Mouse (Mus musculus): ENCODE results near the gene Pbld2. TPM values are rescaled to one million over a fixed set of nuclear protein-coding genes. Genes with fewer than 3 reads are reported as not detected.

Gene Pbld2
- polyA plus RNA-seq, 2 experiments = 1.8 to 2.3 TPM

DNA sequence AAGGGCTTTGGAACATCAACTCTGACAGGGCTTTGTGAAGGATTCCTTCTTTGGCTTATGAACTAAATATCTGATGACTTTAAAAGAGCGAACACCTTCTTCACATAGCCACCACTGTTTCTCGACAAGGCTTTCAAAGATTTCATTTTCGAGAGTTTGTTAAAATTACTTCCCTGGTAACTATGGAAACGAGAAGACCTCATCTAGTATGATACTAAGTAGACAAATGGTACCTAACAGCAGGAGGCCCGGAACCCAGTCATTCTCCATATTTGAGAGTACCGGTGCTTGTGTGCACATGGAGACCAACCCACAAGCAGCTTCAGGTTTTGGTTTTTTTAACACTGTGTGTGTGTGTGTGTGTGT is 2.7 kb downstream of the Pbld2 start:
- H3K36me3 ChIP-seq (replicated peaks; ENCODE audit: control insufficient read depth, insufficient read depth, low read depth) = no peaks in the 10 kb centered on the region
- no peak overlapping the region for H3K9ac ChIP-seq (replicated peaks)
- peaks cover 8 to 10% of the 10 kb centered on the region in 2 experiments for H3K4me1 ChIP-seq (replicated peaks; ENCODE audit: control insufficient read depth in 2 of 2, insufficient read depth in 2 of 2, low read length in 1 of 2)
- ATAC-seq (ENCODE audit: insufficient read depth) = no peak
- H3K9me3 ChIP-seq (ENCODE audit: control insufficient read depth, low read length) = no peaks in the 10 kb centered on the region
- H3K4me2 ChIP-seq (ENCODE audit: low read depth) = no peak overlapping the region
- no peak overlapping the region for H3K27ac ChIP-seq
- H3K27me3 ChIP-seq (ENCODE audit: control insufficient read depth, insufficient read depth, low read length) = no peaks in the 10 kb centered on the region
- TF ChIP-seq CTCF (IDR thresholded peaks at IDR 0.05; ENCODE audit: low read depth) (no peak), EP300 (IDR thresholded peaks at IDR 0.05; ENCODE audit: low read depth) (no peak)
- DNase-seq (ENCODE audit: low read depth in 3 of 3, low spot score in 3 of 3) = no peak
- no peak overlapping the region for H3K4me3 ChIP-seq (ENCODE audit: insufficient read depth in 1 of 2, low read depth in 2 of 2, low read length in 2 of 2)
- WGBS (ENCODE audit: insufficient replicate concordance) = 76% methylated on average over 6 of the region's 6 CpGs

DNA sequence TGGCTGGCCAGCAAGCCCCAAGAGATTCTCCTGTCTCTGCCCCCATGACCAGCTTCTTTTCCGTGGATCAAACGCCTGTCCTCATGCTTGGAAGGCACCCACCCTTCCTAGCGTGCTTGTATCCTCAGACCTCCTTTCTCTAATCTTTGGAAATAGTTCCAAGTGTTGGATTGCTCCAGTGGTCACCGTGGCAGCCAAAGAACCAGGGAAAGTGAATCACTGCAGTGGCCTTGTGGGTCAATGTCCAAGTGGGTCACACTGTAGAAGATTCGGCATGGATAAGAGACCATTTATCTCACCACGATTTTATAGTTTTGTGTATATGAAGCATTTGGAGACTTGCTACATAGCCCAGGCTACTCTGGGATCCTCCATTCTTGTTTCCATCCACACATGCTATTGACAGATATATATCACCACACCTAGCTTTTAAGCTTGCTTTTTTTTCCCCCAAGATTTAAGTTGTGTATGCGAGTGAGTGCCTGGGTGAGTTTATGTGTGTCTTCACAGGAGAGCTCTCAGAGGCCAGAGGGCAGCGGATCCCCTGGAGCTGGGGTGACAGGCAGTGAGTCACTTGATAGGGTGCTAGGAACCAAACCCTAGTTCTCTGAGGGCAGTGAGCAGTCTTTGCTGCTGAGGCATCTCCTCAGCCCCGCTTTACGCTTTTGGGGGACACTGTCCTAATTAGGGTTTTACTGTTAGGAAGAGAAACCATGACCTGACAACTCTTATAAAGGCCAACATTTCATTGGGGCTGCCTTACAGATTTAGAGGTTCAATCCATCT is 3.5 kb downstream of the Pbld2 start:
- Histone ChIP-seq H3K27ac (no peak overlapping the region), H3K4me2 (ENCODE audit: low read depth) (no peak overlapping the region), H3K9me3 (ENCODE audit: control insufficient read depth, low read length) (no peaks in the 10 kb centered on the region), H3K4me3 (ENCODE audit: insufficient read depth in 1 of 2, low read depth in 2 of 2, low read length in 2 of 2) (no peak overlapping the region), H3K9ac (replicated peaks) (no peak overlapping the region), H3K27me3 (ENCODE audit: control insufficient read depth, insufficient read depth, low read length) (no peaks in the 10 kb centered on the region), H3K36me3 (replicated peaks; ENCODE audit: control insufficient read depth, insufficient read depth, low read depth) (no peaks in the 10 kb centered on the region), H3K4me1 (replicated peaks; ENCODE audit: control insufficient read depth in 2 of 2, insufficient read depth in 2 of 2, low read length in 1 of 2) (peaks cover 3 to 7% of the 10 kb centered on the region in 2 experiments; a peak in 2 of 4 replicates)
- DNase-seq (ENCODE audit: low read depth in 3 of 3, low spot score in 3 of 3) (no peak), ATAC-seq (ENCODE audit: insufficient read depth) (no peak)
- WGBS (ENCODE audit: insufficient replicate concordance) = 72% methylated on average over 10 of the region's 10 CpGs
- no peak for TF ChIP-seq CTCF (IDR thresholded peaks at IDR 0.05; ENCODE audit: low read depth)
- no peak for TF ChIP-seq EP300 (IDR thresholded peaks at IDR 0.05; ENCODE audit: low read depth)

DNA sequence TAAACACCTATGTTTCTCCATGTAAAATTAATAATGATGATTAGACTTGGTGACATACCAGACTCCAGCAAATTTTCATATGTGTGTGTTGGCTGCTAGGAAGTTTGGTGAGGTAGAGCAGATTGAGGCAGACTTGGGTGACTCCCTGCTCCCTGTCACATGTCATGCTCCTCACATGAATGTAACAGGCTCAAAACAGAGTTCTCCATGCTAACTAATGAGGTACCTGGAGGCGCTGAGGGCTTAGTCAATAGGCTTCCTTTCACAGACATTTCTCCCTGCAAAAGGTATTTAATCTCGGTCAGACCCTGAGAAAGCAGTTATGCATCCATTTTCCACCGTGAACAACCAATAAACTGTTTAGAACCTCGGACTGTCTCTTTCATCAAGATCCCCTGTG is 4.3 kb downstream of the Pbld2 start:
- WGBS (ENCODE audit: insufficient replicate concordance) = 73% methylated on average over 4 of the region's 4 CpGs
- Histone ChIP-seq H3K4me1 (replicated peaks; ENCODE audit: control insufficient read depth in 2 of 2, insufficient read depth in 2 of 2, low read length in 1 of 2) (peaks cover 3 to 7% of the 10 kb centered on the region in 2 experiments; a peak in 2 of 4 replicates), H3K27ac (no peak overlapping the region), H3K4me2 (ENCODE audit: low read depth) (no peak overlapping the region), H3K9ac (replicated peaks) (no peak overlapping the region), H3K36me3 (replicated peaks; ENCODE audit: control insufficient read depth, insufficient read depth, low read depth) (no peaks in the 10 kb centered on the region), H3K9me3 (ENCODE audit: control insufficient read depth, low read length) (no peaks in the 10 kb centered on the region), H3K4me3 (ENCODE audit: insufficient read depth in 1 of 2, low read depth in 2 of 2, low read length in 2 of 2) (no peak overlapping the region), H3K27me3 (ENCODE audit: control insufficient read depth, insufficient read depth, low read length) (no peaks in the 10 kb centered on the region)
- TF ChIP-seq CTCF (IDR thresholded peaks at IDR 0.05; ENCODE audit: low read depth) (no peak), EP300 (IDR thresholded peaks at IDR 0.05; ENCODE audit: low read depth) (no peak)
- DNase-seq (ENCODE audit: low read depth in 3 of 3, low spot score in 3 of 3) (no peak), ATAC-seq (ENCODE audit: insufficient read depth) (no peak)

DNA sequence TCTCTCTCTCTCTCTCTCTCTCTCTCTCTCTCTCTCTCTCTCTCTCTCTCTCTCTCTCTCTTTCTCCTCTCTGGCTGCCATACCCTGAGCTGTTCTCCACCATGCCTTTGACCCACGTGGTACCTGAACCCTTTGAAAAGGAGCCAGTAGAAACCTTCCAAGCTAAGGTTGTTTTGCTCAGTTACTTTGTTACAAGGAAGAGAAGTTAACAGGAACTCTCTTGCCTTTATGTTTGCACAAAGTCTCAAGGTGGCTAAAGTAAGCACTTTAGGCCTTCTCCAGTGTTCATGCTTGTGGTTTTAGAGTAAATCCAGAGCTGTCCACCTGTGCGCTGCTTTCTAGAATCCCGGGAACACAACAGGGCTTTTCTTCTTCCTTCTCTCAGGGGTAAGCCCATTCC is 8.2 kb downstream of the Pbld2 start:
- Histone ChIP-seq H3K27me3 (ENCODE audit: control insufficient read depth, insufficient read depth, low read length) (no peaks in the 10 kb centered on the region), H3K36me3 (replicated peaks; ENCODE audit: control insufficient read depth, insufficient read depth, low read depth) (no peaks in the 10 kb centered on the region), H3K9ac (replicated peaks) (no peak overlapping the region), H3K4me2 (ENCODE audit: low read depth) (no peak overlapping the region), H3K4me3 (ENCODE audit: insufficient read depth in 1 of 2, low read depth in 2 of 2, low read length in 2 of 2) (no peak overlapping the region), H3K27ac (no peak overlapping the region), H3K4me1 (replicated peaks; ENCODE audit: control insufficient read depth in 2 of 2, insufficient read depth in 2 of 2, low read length in 1 of 2) (no peaks in the 10 kb centered on the region), H3K9me3 (ENCODE audit: control insufficient read depth, low read length) (no peaks in the 10 kb centered on the region)
- 63% methylated on average over 3 of the region's 3 CpGs for WGBS (ENCODE audit: insufficient replicate concordance)
- no peak for TF ChIP-seq EP300 (IDR thresholded peaks at IDR 0.05; ENCODE audit: low read depth)
- TF ChIP-seq CTCF (IDR thresholded peaks at IDR 0.05; ENCODE audit: low read depth) = no peak
- no peak for DNase-seq (ENCODE audit: low read depth in 3 of 3, low spot score in 3 of 3)
- ATAC-seq (ENCODE audit: insufficient read depth) = no peak

DNA sequence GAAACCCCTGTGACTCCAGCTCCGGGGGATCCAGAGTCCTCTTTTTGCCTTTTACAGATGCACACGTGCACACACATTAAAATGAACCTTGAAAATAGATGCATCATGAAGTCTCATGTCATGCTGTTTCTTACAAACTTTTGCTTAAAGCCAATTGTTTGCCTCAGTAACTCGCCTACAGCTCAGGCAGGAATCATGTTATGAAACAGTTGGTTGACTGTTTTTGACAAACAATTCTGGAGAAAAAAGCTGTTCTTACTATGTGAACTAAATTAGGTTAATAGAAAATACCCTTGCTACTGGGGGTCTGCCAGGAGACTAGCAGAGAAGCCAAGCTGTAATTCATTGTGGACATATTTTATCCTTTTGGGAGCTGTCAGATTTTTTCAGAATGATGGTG is 8.8 kb downstream of the Pbld2 start:
- H3K4me1 ChIP-seq (replicated peaks; ENCODE audit: control insufficient read depth in 2 of 2, insufficient read depth in 2 of 2, low read length in 1 of 2) = no peaks in the 10 kb centered on the region
- H3K27me3 ChIP-seq (ENCODE audit: control insufficient read depth, insufficient read depth, low read length) = no peaks in the 10 kb centered on the region
- WGBS (ENCODE audit: insufficient replicate concordance) = 60% methylated on average over 3 of the region's 3 CpGs
- H3K36me3 ChIP-seq (replicated peaks; ENCODE audit: control insufficient read depth, insufficient read depth, low read depth) = no peaks in the 10 kb centered on the region
- no peak for ATAC-seq (ENCODE audit: insufficient read depth)
- no peak overlapping the region for H3K4me2 ChIP-seq (ENCODE audit: low read depth)
- no peaks in the 10 kb centered on the region for H3K9me3 ChIP-seq (ENCODE audit: control insufficient read depth, low read length)
- no peak for DNase-seq (ENCODE audit: low read depth in 3 of 3, low spot score in 3 of 3)
- no peak overlapping the region for H3K9ac ChIP-seq (replicated peaks)
- no peak overlapping the region for H3K4me3 ChIP-seq (ENCODE audit: insufficient read depth in 1 of 2, low read depth in 2 of 2, low read length in 2 of 2)
- no peak for TF ChIP-seq EP300 (IDR thresholded peaks at IDR 0.05; ENCODE audit: low read depth)
- TF ChIP-seq CTCF (IDR thresholded peaks at IDR 0.05; ENCODE audit: low read depth) = no peak
- H3K27ac ChIP-seq = no peak overlapping the region
